Mouse (Mus musculus) thymus, postnatal 25 days (tissue): ENCODE results near the gene Trim47.
"Not testable (repeated sequence)": the region's sequence is repeated elsewhere in the genome, so short reads cannot be mapped to it uniquely, and the experiment has no call there.

Source experiments
- DNase-seq: peaks from one replicate; pipeline ENCODE4 v3.0.0; 2022

Gene Trim47

GRCm38 (mm10) chr11:116106963-116107776, 19.8 kb downstream of the Trim47 start:
- no peak for DNase-seq

GRCm38 (mm10) chr11:116106154-116106962, 20.7 kb downstream of the Trim47 start:
- no peak for DNase-seq

GRCm38 (mm10) chr11:116105065-116105464, 21.9 kb downstream of the Trim47 start:
- DNase-seq, result no peak

- DNase-seq, result no peak
Measured at GRCm38 (mm10) chr11:116104006-116104646, 22.9 kb downstream of the Trim47 start.

GRCm38 (mm10) chr11:116103572-116103971, 23.4 kb downstream of the Trim47 start:
- no peak for DNase-seq

GRCm38 (mm10) chr11:116102472-116102871, 24.5 kb downstream of the Trim47 start:
- DNase-seq, result no peak

GRCm38 (mm10) chr11:116101931-116102381, 25.1 kb downstream of the Trim47 start:
- DNase-seq, result no peak

GRCm38 (mm10) chr11:116100839-116101238, 26.2 kb downstream of the Trim47 start:
- no peak for DNase-seq

- DNase-seq, result no peak
Measured at GRCm38 (mm10) chr11:116100385-116100784, 26.6 kb downstream of the Trim47 start.

GRCm38 (mm10) chr11:116099462-116099861, 27.5 kb downstream of the Trim47 start:
- DNase-seq, result no peak

GRCm38 (mm10) chr11:116098711-116099460, 28.1 kb downstream of the Trim47 start:
- no peak for DNase-seq

GRCm38 (mm10) chr11:116096213-116097108, 30.5 kb downstream of the Trim47 start:
- no peak for DNase-seq

GRCm38 (mm10) chr11:116095573-116095972, 31.4 kb downstream of the Trim47 start:
- no peak for DNase-seq

GRCm38 (mm10) chr11:116093771-116094565, 33.0 kb downstream of the Trim47 start:
- DNase-seq, result no peak

- not testable (repeated sequence) for DNase-seq
Measured at GRCm38 (mm10) chr11:116092959-116093358, 34.1 kb downstream of the Trim47 start.

- DNase-seq, result no peak
Measured at GRCm38 (mm10) chr11:116091591-116091990, 35.4 kb downstream of the Trim47 start.

GRCm38 (mm10) chr11:116089545-116089944, 37.5 kb downstream of the Trim47 start:
- DNase-seq, result no peak

- no peak for DNase-seq
Measured at GRCm38 (mm10) chr11:116088741-116089394, 38.1 kb downstream of the Trim47 start.

GRCm38 (mm10) chr11:116088188-116088587, 38.8 kb downstream of the Trim47 start:
- DNase-seq, result no peak
